Mouse (Mus musculus) kidney, postnatal 0 days (tissue): ENCODE measurements around the gene Baz1a. TPM values are rescaled to one million over a fixed set of nuclear protein-coding genes. Genes with fewer than 3 reads are reported as not detected.
A peak's percentile ranks its signal among the peaks of the same experiment; 100 is the strongest.

ENCODE experiments used
- ATAC-seq: fragments of 200-750 bp; cut with Nextera tagmentation; replicated peaks from 2 replicates; pipeline ENCODE4 v1.8.0; 2017; ENCODE audit warnings: low read depth, moderate number of reproducible peaks, moderate TSS enrichment, moderate library complexity; ENCODE audit not compliant: low FRiP score
- DNase-seq: peaks from one replicate; pipeline ENCODE4 v3.0.0-alpha.2; 2016; ENCODE audit warnings: low spot score
- H3K27ac ChIP-seq: fragments of 300-500 bp; sonication (generic); 2 replicates; pipeline ENCODE4 v1.5.1; 2014; ENCODE audit warnings: mild to moderate bottlenecking
- H3K27me3 ChIP-seq: fragments of 300-500 bp; sonication (generic); 2 replicates; pipeline ENCODE4 v1.6.1; 2014; ENCODE audit warnings: low read length, mixed read lengths; ENCODE audit not compliant: insufficient read depth
- H3K36me3 ChIP-seq: fragments of 300-500 bp; sonication (generic); 2 replicates; pipeline ENCODE4 v1.6.1; 2014; ENCODE audit warnings: low read length, mixed read lengths; ENCODE audit not compliant: insufficient read depth
- H3K4me1 ChIP-seq: fragments of 300-500 bp; sonication (generic); replicated peaks from 2 replicates; pipeline ENCODE4 v1.6.1; 2014; ENCODE audit warnings: antibody characterized with exemption, low read length, mixed read lengths; ENCODE audit not compliant: insufficient read depth
- H3K4me2 ChIP-seq: fragments of 300-500 bp; sonication (generic); 2 replicates; pipeline ENCODE4 v1.6.1; 2014; ENCODE audit warnings: mild to moderate bottlenecking, low read length, moderate library complexity, mixed read lengths
- H3K4me3 ChIP-seq: fragments of 300-500 bp; sonication (generic); replicated peaks from 2 replicates; pipeline ENCODE4 v1.5.1; 2014; ENCODE audit warnings: low read depth, low read length
- H3K9ac ChIP-seq: fragments of 300-500 bp; sonication (generic); 2 replicates; pipeline ENCODE4 v1.6.1; 2014; ENCODE audit warnings: low read depth, low read length
- H3K9me3 ChIP-seq: fragments of 300-500 bp; sonication (generic); replicated peaks from 2 replicates; pipeline ENCODE4 v1.6.1; 2016; ENCODE audit warnings: low read length, inconsistent platforms, mixed read lengths
- CTCF ChIP-seq: IDR thresholded peaks from 2 replicates; pipeline ENCODE4 v1.5.1; 2016; ENCODE audit warnings: antibody characterized with exemption, low read depth, mild to moderate bottlenecking, moderate library complexity
- WGBS: fragments of 180-500 bp; shearing (Covaris S2); extraction: QIAGEN DNeasy Blood & Tissue Kit; methylation state at CpG from one replicate; pipeline ENCODE4 v1.1.7; 2014; 5-methylcytosine and 5-hydroxymethylcytosine counted together
- polyA plus RNA-seq: library from polyadenylated mRNA; unstranded; fragments of >200 nt; fragmentation: Nextera tagmentation; extraction: Ambion mirVana; gene quantifications from 2 replicates; pipeline ENCODE4 v1.2.1, GENCODE M21; 2015

Gene Baz1a
- polyA plus RNA-seq, 1 experiment from 2014 or later, result 15.5 TPM

GRCm38 (mm10) chr12:54876879-54877278 is 137.3 kb downstream of the Baz1a start:
- no peak overlapping the region for H3K4me2 ChIP-seq
- no peaks in the 10 kb centered on the region for H3K36me3 ChIP-seq
- WGBS, result 26% methylated on average over 5 of the region's 5 CpGs
- H3K4me1 ChIP-seq, result no peaks in the 10 kb centered on the region
- H3K27ac ChIP-seq, result no peak overlapping the region
- no peak overlapping the region for H3K9ac ChIP-seq
- H3K9me3 ChIP-seq, result no peaks in the 10 kb centered on the region
- peak; percentile 28 for DNase-seq
- H3K4me3 ChIP-seq, result no peak overlapping the region
- no peak for ATAC-seq
- H3K27me3 ChIP-seq, result no peaks in the 10 kb centered on the region
- TF ChIP-seq CTCF, result no peak

DNA sequence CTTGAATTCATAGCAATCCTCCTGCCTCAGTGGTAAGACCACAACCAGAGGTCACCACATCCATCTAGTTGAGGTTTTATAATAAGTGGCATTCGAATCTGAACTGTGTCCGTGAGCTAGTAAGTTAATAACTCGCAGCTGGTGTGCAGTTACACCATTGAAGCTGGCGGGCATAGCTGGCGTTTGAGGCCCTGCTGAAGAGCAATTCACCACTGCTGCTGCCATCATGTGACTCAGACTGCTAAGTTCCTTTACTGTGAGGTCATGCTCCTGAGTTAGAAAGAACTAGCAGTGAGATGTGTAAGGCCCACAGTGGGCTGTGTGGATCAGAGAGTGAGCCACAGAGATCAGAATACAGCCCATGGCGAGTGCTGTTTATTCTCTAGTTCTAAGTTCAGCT is 139.4 kb downstream of the Baz1a start:
- no peak overlapping the region for H3K9ac ChIP-seq
- DNase-seq, result no peak
- no peaks in the 10 kb centered on the region for H3K36me3 ChIP-seq
- ATAC-seq, result peak; percentile 63; the same call in 1 of the 2 replicates
- no peaks in the 10 kb centered on the region for H3K9me3 ChIP-seq
- WGBS, result 76% methylated on average over 6 of the region's 6 CpGs
- H3K27me3 ChIP-seq, result no peaks in the 10 kb centered on the region
- H3K4me2 ChIP-seq, result no peak overlapping the region
- no peak overlapping the region for H3K27ac ChIP-seq
- no peak for TF ChIP-seq CTCF
- no peaks in the 10 kb centered on the region for H3K4me1 ChIP-seq
- no peak overlapping the region for H3K4me3 ChIP-seq

GRCm38 (mm10) chr12:54862606-54863535 is 151.3 kb downstream of the Baz1a start, which contains the start of gene Cfl2:
Gene Cfl2, minus strand, starts transcription at chr12:54862877.
- Histone ChIP-seq H3K27me3 (no peaks in the 10 kb centered on the region), H3K27ac (peak within 1 kb of the TSS; percentile 98), H3K4me3 (peak within 1 kb of the TSS; percentile 89), H3K9ac (peak within 1 kb of the TSS; percentile 99), H3K4me1 (peaks cover 8% of the 10 kb centered on the region; the same call in 1 of the 2 replicates), H3K36me3 (no peaks in the 10 kb centered on the region), H3K4me2 (peak within 1 kb of the TSS; percentile 52), H3K9me3 (no peaks in the 10 kb centered on the region)
- DNase-seq, result peak; percentile 90
- TF ChIP-seq CTCF, result peak; percentile 34
- peak; percentile 93 for ATAC-seq
- under 1% methylated on average over 68 of the region's 82 CpGs for WGBS

- H3K27ac ChIP-seq, result peak overlapping the region; percentile 98
- H3K9ac ChIP-seq, result peak overlapping the region; percentile 99
- peak overlapping the region; percentile 52 for H3K4me2 ChIP-seq
- H3K9me3 ChIP-seq, result no peaks in the 10 kb centered on the region
- no peak for ATAC-seq
- peak overlapping the region; percentile 89 for H3K4me3 ChIP-seq
- TF ChIP-seq CTCF, result no peak
- WGBS, result under 1% methylated on average over 36 of the region's 36 CpGs
- H3K36me3 ChIP-seq, result 0 out of 2 replicates have a peak, but pooled peaks cover 3% of the 10 kb centered on the region
- peak; percentile 92 for DNase-seq
- H3K4me1 ChIP-seq, result peaks cover 8% of the 10 kb centered on the region; the same call in 1 of the 2 replicates
- no peaks in the 10 kb centered on the region for H3K27me3 ChIP-seq
Observed at GRCm38 (mm10) chr12:54861991-54862605, 152.1 kb downstream of the Baz1a start.

- no peak overlapping the region for H3K4me3 ChIP-seq
- peak; percentile 47 for DNase-seq
- no peaks in the 10 kb centered on the region for H3K27me3 ChIP-seq
- H3K27ac ChIP-seq, result no peak overlapping the region
- WGBS, result 50% methylated on average over 6 of the region's 6 CpGs
- H3K4me2 ChIP-seq, result no peak overlapping the region
- H3K9ac ChIP-seq, result no peak overlapping the region
- no peaks in the 10 kb centered on the region for H3K9me3 ChIP-seq
- ATAC-seq, result no peak
- peaks cover 8% of the 10 kb centered on the region; the same call in 1 of the 2 replicates for H3K4me1 ChIP-seq
- TF ChIP-seq CTCF, result no peak
- H3K36me3 ChIP-seq, result 0 out of 2 replicates have a peak, but pooled peaks cover 3% of the 10 kb centered on the region
Observed at GRCm38 (mm10) chr12:54859531-54859930, 154.6 kb downstream of the Baz1a start.

DNA sequence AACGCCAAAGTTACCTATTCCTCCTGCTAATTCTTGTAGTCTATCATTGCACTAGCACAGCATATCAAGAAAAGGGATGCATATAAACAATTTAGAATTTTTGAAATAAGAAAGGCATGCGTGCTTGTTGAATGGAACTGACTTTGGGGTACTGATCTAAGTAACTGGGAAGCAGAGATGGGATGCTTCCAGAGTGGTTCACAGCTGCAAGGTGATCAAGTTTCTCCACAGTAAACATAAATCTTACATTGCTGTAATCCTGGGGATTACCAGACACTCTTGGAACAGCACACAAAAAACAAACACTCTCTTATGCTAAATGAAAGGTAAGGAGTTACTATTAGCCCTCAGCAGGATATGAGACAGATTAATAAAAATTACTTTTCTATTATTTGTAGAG is 163.6 kb downstream of the Baz1a start:
- no peaks in the 10 kb centered on the region for H3K36me3 ChIP-seq
- no peak overlapping the region for H3K27ac ChIP-seq
- no peaks in the 10 kb centered on the region for H3K4me1 ChIP-seq
- no peak for TF ChIP-seq CTCF
- no peak for ATAC-seq
- DNase-seq, result peak; percentile 30
- no peaks in the 10 kb centered on the region for H3K9me3 ChIP-seq
- 64% methylated on average over 2 of the region's 2 CpGs for WGBS
- H3K9ac ChIP-seq, result no peak overlapping the region
- H3K27me3 ChIP-seq, result no peaks in the 10 kb centered on the region
- no peak overlapping the region for H3K4me3 ChIP-seq
- H3K4me2 ChIP-seq, result no peak overlapping the region
